Mouse (Mus musculus) urinary bladder, adult 18-20 months (tissue): Measurements from ENCODE around the gene Atxn3.

Source experiments
- DNase-seq, 2 experiments: peaks; one replicate each; pipeline ENCODE4 v3.0.0; 2022; ENCODE audit warnings: low spot score in 2 of 2, mixed read lengths in 2 of 2

The Atxn3 gene

GRCm38 (mm10) chr12:101889351-101889750 is 68.7 kb downstream of the Atxn3 start:
- no peak for DNase-seq

GRCm38 (mm10) chr12:101888312-101888711 is 69.7 kb downstream of the Atxn3 start:
- no peak for DNase-seq

- no peak for DNase-seq
Measured at GRCm38 (mm10) chr12:101884926-101885325, 73.1 kb downstream of the Atxn3 start.

- no peak for DNase-seq
Measured at GRCm38 (mm10) chr12:101876374-101876773, 81.7 kb downstream of the Atxn3 start.

GRCm38 (mm10) chr12:101875107-101875506 is 82.9 kb downstream of the Atxn3 start:
- no peak for DNase-seq
